Mouse (Mus musculus) embryo, embryonic 11.5 days (tissue): ENCODE data around the gene Fmn2.

ENCODE experiments used
- DNase-seq: peaks from one replicate; pipeline ENCODE4 v3.0.0-alpha.2; 2012; ENCODE audit warnings: low read depth, low spot score

Gene Fmn2

GRCm38 (mm10) chr1:174659459-174660223, 158.0 kb downstream of the Fmn2 start:
- DNase-seq = no peak

DNA sequence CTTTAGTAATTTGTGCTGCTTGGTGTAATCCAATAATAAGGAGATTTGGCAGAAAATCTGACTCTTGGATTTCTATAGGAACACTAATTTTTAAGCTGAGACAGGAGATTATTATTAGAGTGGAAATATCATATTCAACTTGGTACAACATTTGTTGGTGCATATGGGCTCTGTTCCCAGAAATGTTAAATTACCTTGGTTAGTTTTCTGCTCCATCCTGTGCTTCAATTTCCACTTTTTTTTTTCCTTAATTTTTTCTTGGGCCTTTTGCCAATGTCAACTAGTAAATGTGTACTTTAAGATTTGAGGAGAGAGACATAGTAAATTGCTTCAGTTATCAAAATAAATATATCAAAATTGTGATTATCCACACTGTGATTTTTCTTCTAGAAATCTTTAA, 163.5 kb downstream of the Fmn2 start:
- no peak for DNase-seq

DNA sequence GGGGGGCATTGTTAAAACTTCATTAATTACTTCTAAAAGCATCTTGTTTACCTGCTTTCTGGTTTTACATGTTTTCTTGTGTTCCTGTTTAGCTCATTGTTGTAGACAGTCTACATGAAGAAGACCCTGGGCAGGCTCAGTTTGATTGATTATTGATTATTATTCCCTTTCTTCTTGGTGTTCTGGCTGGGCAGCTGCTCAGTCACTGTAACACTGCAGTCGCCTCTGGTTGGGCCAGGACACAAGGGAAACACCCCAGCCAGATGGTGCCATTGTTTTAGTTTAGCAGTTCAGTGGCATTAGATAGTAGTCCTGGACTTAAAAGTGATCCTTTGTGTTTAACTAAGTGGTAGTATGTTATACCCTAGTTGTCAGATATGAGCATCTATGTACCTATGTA, 167.5 kb downstream of the Fmn2 start:
- no peak for DNase-seq

DNA sequence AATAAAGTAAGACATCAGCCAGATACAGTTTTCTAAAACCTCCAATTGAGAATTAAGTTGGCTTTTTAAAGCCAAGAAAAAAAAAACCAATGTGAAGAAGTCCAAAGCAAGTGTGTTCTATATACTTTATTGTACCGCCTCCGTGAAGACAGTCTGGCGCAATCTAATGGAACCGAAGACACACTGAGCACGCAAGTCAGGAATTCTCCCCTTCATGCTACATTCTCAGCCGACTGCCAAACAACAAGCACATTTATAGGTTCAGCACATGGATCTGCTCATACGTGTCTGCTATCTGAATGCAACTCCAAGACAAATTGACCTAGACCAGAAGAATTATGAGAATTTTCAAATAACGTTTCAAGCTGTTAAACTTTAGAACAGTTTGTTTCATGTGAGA, 169.2 kb downstream of the Fmn2 start:
- DNase-seq = no peak

- no peak for DNase-seq
Observed at GRCm38 (mm10) chr1:174674586-174674985, 173.0 kb downstream of the Fmn2 start.

GRCm38 (mm10) chr1:174675316-174675715, 173.7 kb downstream of the Fmn2 start:
- DNase-seq = no peak

- no peak for DNase-seq
Observed at GRCm38 (mm10) chr1:174676187-174676586, 174.6 kb downstream of the Fmn2 start.

GRCm38 (mm10) chr1:174677211-174677610, 175.6 kb downstream of the Fmn2 start:
- no peak for DNase-seq

- no peak for DNase-seq
Observed at GRCm38 (mm10) chr1:174689301-174689700, 187.7 kb downstream of the Fmn2 start.

GRCm38 (mm10) chr1:174700871-174701270, 199.2 kb downstream of the Fmn2 start:
- DNase-seq = no peak

GRCm38 (mm10) chr1:174701835-174702234, 200.2 kb downstream of the Fmn2 start:
- DNase-seq = peak; percentile 8

DNA sequence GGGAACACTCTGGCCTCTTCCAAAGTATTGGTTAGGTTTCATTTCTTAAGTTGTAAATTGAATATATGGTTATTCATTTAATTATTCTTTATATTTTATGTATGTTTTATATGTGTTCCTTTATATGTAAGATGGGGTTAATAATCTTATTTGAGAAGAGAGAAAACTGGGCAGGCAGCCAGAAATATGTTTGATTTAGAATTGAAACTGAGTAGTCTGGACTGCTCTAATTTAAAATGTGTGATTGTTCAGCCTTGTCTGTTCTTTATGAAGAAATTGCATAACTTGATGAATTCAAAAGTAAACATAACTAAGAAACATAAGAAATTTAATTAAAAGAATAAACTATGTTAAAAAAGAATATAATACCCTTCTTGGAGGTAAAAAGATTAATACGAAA, 202.3 kb downstream of the Fmn2 start:
- no peak for DNase-seq

DNA sequence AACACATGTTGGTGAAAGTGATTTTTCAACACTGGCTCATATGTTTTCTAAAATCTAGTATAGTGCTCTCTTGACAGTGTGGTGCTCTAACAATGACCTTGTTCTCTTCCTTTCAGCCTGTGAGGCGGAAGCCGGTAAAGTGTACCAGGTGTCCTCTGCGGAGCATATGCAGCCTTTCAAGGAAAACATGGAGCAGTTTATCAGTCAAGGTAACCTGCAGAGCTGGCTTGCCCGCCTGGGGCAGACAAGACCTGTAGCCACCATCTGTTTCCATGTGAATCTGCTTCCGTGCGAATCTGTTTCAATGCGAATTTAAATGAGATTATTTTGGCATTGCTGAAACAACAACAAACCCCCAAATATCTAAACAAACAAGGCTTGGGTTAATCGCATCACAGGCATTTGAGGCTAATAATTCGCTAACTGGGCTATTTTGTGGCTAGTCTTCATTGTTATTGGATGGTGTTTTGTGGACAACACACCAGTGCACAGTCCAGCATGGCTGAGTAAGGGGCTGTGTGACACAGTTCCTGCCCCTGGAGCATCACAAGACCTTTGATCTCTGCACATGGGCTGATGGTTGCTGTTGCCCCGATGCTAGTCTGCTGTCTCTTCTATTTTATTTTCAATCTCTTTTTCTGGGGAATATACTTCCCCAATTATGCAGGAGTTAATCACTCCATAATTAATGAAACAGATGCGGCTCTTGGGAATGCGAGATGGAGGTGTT, 218.3 kb downstream of the Fmn2 start:
- DNase-seq = no peak

GRCm38 (mm10) chr1:174728771-174729170, 227.1 kb downstream of the Fmn2 start:
- DNase-seq = no peak

DNA sequence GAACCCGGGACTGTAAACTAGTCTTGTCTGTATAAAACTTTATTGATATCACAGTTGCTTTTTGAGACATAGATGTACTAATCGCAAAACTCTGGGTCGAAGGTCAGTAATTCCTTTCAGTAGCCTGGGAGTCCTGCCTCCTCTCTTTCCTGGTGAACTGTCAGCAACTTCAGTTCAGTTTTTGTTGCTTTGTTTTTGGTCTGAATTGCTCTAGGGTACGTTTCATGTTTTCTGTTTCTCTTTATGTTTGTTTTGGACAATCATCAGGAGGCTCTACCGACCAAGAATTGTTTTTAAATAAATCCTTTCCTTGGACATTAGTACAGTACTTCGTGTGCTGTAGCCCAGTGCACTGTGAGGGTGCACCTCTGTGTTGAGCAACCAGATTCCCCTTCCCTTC, 231.1 kb downstream of the Fmn2 start:
- DNase-seq = no peak

- no peak for DNase-seq
Observed at GRCm38 (mm10) chr1:174738958-174739357, 237.3 kb downstream of the Fmn2 start.

- DNase-seq = no peak
Observed at GRCm38 (mm10) chr1:174742667-174743066, 241.0 kb downstream of the Fmn2 start.

- DNase-seq = no peak
Observed at GRCm38 (mm10) chr1:174748520-174748919, 246.9 kb downstream of the Fmn2 start.

GRCm38 (mm10) chr1:174750893-174751461, 249.4 kb downstream of the Fmn2 start:
- DNase-seq = no peak

DNA sequence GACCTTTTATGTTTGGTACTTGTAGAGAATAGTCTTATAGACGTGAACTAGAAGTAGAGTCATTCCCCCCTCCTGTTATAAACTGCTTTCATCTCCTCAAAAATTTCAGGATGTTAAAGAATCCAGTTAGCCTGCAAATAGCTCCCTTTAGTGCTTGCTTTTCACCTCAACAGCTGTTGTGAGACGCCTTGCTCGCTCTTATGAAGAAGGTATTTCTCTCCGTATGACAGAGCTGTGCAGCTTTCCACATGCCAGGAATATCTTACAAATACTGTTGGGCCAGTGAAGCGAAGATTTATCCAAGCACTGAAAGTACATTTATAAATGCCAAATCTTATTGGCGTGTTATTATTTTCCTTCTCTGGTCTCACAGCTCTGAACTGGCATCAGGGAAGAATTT, 257.7 kb downstream of the Fmn2 start:
- no peak for DNase-seq

DNA sequence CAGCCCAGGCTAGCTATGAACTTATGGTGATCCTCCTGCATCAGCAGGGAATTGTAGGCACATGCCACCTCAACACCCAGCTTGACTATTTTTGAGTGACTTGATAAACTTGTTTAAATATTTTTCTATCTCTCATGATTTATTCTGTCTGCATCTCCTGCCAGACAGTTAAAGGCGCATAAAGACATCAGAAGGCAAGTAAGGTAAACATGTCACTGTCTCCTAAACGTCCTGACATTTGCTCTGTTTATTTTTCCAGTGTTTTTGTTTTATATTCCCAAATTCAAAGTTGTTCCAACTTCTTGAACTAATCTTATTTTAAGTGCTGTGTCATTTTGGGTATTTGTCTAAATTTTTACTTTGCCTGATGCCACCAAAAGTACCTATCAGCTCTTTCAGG, 264.1 kb downstream of the Fmn2 start:
- DNase-seq = no peak

GRCm38 (mm10) chr1:174766852-174767251, 265.2 kb downstream of the Fmn2 start:
- DNase-seq = no peak

DNA sequence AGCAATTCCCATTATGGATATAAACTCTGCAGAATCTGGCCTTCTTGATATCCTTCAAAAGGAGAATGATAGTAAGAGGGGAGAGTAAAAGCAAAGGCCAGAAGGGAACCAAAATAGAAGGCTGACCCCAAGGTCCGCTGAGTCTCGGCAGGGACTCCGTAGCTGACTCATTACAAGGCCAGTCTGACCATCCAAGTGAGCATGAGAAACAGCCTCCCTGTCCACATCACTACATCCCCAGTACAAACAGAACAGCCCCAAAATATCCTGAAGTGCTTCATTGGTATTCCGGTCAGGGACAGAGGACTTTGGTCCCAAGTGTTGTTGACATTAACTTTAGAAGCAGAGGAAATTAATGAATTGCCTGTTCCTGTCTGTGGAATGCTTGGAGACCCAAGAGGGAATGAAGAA, 270.3 kb downstream of the Fmn2 start:
- DNase-seq = no peak
